Mouse (Mus musculus) bone marrow macrophage, adult 2 months (primary cell): Measurements from ENCODE around the gene Atox1. TPM values are rescaled to one million over a fixed set of nuclear protein-coding genes. Genes with fewer than 3 reads are reported as not detected.

Experiments
- H3K27ac ChIP-seq: 2 replicates; pipeline ENCODE4 v1.5.1; 2012; ENCODE audit warnings: low read depth, low read length; ENCODE audit not compliant: insufficient read depth
- H3K4me1 ChIP-seq: 2 replicates; pipeline ENCODE4 v1.6.1; 2012; ENCODE audit warnings: low read length; ENCODE audit not compliant: control insufficient read depth, insufficient read depth
- H3K4me3 ChIP-seq: 2 replicates; pipeline ENCODE4 v1.5.1; 2012; ENCODE audit warnings: mild to moderate bottlenecking, low read length, moderate library complexity; ENCODE audit not compliant: insufficient read depth
- CTCF ChIP-seq: IDR thresholded peaks from 2 replicates; pipeline ENCODE4 v1.5.1; 2012; ENCODE audit warnings: low read depth, mild to moderate bottlenecking, low read length, moderate library complexity
- POLR2A ChIP-seq: IDR thresholded peaks from 2 replicates; pipeline ENCODE4 v1.6.1; 2012; ENCODE audit warnings: mild to moderate bottlenecking, low read depth, low read length, borderline replicate concordance
- polyA plus RNA-seq: library from polyadenylated mRNA; stranded (reverse); fragments of >200 nt; gene quantifications from 2 replicates; pipeline ENCODE4 v1.2.4, GENCODE M21; 2012; ENCODE audit not compliant: missing spikeins, insufficient read depth, insufficient read length

The Atox1 gene
- polyA plus RNA-seq, 1 experiment, result 363 TPM

- H3K27ac ChIP-seq, result no peak overlapping the region
- no peak for TF ChIP-seq POLR2A
- no peak for TF ChIP-seq CTCF
- peaks cover 10% of the 10 kb centered on the region for H3K4me1 ChIP-seq
- no peak overlapping the region for H3K4me3 ChIP-seq
These were observed 31.1 kb downstream of the Atox1 start for GRCm38 (mm10) chr11:55429973-55430372.

GRCm38 (mm10) chr11:55428186-55429012, 32.6 kb downstream of the Atox1 start:
- no peak overlapping the region for H3K4me3 ChIP-seq
- no peak for TF ChIP-seq POLR2A
- TF ChIP-seq CTCF, result no peak
- H3K4me1 ChIP-seq, result peaks cover 9% of the 10 kb centered on the region
- no peak overlapping the region for H3K27ac ChIP-seq

- no peaks in the 10 kb centered on the region for H3K4me1 ChIP-seq
- no peak overlapping the region for H3K27ac ChIP-seq
- no peak for TF ChIP-seq POLR2A
- TF ChIP-seq CTCF, result no peak
- no peak overlapping the region for H3K4me3 ChIP-seq
These were observed 36.2 kb downstream of the Atox1 start for GRCm38 (mm10) chr11:55424746-55425360.

- TF ChIP-seq CTCF (no peak), POLR2A (no peak)
- H3K27ac ChIP-seq, result no peak overlapping the region
- H3K4me1 ChIP-seq, result no peaks in the 10 kb centered on the region
- no peak overlapping the region for H3K4me3 ChIP-seq
These were observed 37.3 kb downstream of the Atox1 start for GRCm38 (mm10) chr11:55423756-55424155.

GRCm38 (mm10) chr11:55422978-55423377, 38.1 kb downstream of the Atox1 start, which contains the start of gene Sparc:
Gene Sparc, minus strand, starts transcription at chr11:55423183.
- TF ChIP-seq CTCF (no peak), POLR2A (no peak)
- H3K4me3 ChIP-seq, result no peak within 1 kb of the TSS
- no peaks in the 10 kb centered on the region for H3K4me1 ChIP-seq
- no peak within 1 kb of the TSS for H3K27ac ChIP-seq

GRCm38 (mm10) chr11:55419678-55420307, 41.2 kb downstream of the Atox1 start:
- TF ChIP-seq CTCF (no peak), POLR2A (no peak)
- no peak overlapping the region for H3K4me3 ChIP-seq

GRCm38 (mm10) chr11:55419296-55419677, 41.8 kb downstream of the Atox1 start:
- Histone ChIP-seq H3K27ac (no peak overlapping the region), H3K4me1 (no peaks in the 10 kb centered on the region), H3K4me3 (no peak overlapping the region)
- TF ChIP-seq POLR2A, result no peak
- no peak for TF ChIP-seq CTCF

More at GRCm38 (mm10) chr11:55419678-55420307, 41.2 kb downstream of the Atox1 start:
- Histone ChIP-seq H3K4me1 (no peaks in the 10 kb centered on the region), H3K27ac (no peak overlapping the region)

- no peak overlapping the region for H3K4me3 ChIP-seq
- no peak overlapping the region for H3K27ac ChIP-seq
- no peaks in the 10 kb centered on the region for H3K4me1 ChIP-seq
- no peak for TF ChIP-seq POLR2A
- no peak for TF ChIP-seq CTCF
These were observed 42.4 kb downstream of the Atox1 start for GRCm38 (mm10) chr11:55418704-55419061.

- no peak overlapping the region for H3K4me3 ChIP-seq
- no peaks in the 10 kb centered on the region for H3K4me1 ChIP-seq
- no peak overlapping the region for H3K27ac ChIP-seq
- no peak for TF ChIP-seq CTCF
- TF ChIP-seq POLR2A, result no peak
These were observed 42.9 kb downstream of the Atox1 start for GRCm38 (mm10) chr11:55417898-55418703.
